Mouse (Mus musculus): ENCODE data around the gene Abcc3.

The Abcc3 gene

DNA sequence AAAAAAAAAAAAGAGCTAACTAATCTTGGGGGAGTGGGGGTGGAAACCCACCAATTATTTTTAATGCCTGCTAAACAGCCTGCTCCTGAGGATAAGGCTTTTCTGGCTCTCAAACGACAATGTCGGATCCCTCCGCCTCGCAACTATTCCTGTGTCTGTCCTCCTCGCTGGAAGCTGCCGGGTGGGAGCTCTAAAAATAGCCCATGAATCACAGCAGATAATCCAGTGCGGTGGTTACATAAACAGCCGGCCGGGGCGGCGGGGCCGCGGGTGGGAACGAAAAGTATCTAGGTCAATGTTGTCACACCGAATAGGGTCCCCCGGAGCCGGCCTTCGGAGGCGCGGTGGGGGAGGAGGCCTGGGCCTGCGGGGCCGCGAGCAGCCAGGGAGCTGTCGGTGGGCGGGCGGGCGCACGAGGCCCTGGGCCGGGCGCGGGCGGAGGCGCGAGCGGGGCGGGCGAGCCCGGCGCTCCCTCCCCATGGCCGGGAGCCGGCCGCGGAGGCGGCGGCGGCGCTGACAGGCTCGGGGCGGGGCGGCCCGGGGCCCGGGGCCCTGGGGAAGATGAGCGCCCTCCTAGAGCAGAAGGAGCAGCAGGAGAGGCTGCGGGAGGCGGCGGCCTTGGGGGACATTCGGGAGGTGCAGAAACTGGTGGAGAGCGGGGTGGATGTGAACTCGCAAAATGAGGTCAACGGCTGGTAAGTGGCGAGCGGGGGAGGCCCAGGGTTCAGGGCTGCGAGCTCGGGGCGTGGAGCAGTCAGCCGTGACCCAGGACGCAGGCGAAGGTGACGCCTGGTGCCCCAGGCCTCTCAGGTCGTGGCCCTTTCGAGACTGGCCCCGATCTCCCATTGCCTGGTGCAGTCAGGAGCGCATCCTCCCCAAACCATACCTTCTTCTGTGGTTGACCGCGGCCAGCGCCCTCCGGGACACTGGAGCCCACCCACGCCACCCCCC is 64.8 kb downstream of the Abcc3 start, which contains the start of gene Ankrd40:
Ankrd40 (plus strand) TSS at position 309 of the 951 bp plus-strand sequence.
- peak; percentile 87 to 88 for DNase-seq (ENCODE audit: low spot score in 2 of 2)

DNA sequence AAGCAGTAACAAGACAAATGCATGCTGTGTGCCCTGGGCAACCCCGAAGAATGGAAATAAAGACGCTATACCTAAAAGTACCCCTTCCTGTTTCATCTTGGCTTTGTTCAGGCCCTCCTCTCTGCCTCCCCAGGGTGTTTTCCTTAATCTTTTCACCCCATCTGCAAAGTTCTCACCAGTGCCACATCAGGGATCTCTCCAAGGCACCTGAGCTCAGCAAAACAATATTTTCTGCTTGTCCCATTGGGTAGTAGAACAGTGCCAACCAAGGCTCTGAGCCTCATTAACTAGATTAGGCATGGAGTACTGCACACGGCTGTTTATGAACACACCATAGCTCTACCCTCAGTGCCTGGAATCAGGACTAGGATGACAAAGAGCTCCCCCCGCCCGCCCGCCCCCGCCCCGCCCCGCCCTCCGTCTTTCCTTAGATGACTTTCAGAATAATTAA is 65.8 kb downstream of the Abcc3 start:
- DNase-seq (ENCODE audit: low spot score in 2 of 2), result no peak

DNA sequence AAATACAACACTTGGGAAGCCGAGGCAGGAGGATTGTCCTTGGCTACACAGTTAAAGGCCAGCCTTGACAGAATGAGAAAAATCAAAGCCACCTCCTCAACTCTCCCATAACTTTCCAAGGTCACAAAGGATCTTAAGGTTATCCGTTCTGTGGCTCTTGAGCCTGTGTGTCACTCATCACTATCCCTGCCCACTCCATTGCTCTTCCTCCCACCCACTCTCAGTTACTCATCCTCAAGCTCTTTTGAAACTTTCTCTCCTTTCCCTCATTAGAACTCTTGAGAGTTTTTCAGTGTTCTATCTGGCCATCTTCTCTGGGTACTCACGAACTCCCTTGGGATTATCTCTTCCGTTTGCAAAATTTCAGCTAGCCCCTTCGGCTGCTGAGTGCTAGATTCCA is 68.2 kb downstream of the Abcc3 start:
- no peak for DNase-seq (ENCODE audit: low spot score in 2 of 2)

DNA sequence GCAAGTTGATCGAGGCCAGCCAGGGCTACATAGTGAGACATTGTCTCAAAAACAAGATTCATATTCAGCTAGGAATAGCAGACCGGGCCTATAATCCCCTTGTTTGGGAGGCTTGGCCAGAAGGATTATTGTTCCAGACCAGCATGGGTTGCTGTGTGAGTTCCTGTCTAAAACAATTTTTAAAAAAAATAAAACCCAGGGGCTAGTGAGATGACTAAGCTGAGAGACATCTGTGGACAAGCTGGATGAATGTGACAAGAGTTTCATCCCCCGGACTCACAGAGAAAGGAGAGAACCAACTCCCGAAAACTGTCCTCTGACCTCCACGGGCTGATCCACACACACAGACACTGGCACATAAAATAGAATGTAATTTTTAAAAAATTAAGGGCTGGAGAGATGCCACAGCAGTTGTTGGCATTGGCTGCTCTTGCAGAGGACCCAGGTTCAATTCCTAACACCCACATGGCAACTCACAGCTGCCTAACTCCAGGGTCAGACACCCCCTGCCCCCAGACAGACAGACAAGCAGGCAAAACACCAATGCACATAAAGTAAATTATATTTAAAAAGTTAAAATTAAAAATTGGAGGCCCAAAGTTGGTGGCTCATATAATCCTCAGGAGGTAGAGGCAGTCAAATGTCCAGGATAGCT is 69.4 kb downstream of the Abcc3 start:
- DNase-seq (ENCODE audit: low spot score in 2 of 2), result no peak

DNA sequence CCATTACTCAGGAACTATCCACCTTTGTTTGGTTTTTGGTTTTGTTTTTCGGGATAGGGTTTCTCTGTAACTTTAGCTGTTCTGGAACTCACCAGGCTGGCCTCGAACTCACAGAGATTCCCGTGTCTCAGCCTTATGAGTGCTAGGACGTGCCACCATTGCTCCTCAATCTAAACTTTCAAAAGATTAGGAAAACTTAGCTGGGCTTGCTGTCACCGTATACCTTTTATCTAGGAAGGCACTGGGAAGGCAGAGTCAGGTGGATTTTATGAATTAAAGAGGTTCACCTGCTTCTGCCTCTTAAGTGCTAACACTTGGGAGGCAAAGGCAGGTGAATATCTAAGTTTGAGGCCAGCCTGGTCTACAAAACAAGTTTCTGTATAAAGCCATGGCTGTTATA is 70.2 kb downstream of the Abcc3 start:
- peak in 1 of 2 experiments; percentile 35 for DNase-seq (ENCODE audit: low spot score in 2 of 2)

DNA sequence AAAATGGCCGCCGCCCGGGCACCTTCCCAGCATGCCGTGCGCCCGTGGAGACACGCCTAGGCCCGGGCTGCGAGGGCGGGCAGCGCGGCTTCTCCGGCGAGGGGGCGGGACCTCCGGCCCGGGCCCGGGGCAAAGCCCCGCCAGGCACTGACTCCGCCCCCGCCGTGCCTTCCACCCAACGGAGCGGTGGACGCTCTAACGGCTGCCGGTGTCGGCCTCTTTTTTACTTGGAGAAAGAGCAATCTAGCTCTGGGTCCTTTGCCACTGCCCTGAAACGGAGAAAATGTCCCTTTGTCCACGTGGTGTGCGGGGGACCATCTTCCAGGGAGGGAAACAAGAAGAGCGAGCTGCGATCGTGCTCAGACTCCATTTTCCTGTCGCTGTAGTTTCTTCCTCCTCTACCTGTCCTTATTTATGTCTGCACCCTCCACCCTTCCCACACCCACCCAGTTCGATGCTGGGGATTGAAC is 70.8 kb downstream of the Abcc3 start, which contains the start of gene Luc7l3:
Luc7l3 (minus strand) TSS at position 58 of the 470 bp plus-strand sequence.
- DNase-seq (ENCODE audit: low spot score in 2 of 2), result peak; percentile 96 to 97

DNA sequence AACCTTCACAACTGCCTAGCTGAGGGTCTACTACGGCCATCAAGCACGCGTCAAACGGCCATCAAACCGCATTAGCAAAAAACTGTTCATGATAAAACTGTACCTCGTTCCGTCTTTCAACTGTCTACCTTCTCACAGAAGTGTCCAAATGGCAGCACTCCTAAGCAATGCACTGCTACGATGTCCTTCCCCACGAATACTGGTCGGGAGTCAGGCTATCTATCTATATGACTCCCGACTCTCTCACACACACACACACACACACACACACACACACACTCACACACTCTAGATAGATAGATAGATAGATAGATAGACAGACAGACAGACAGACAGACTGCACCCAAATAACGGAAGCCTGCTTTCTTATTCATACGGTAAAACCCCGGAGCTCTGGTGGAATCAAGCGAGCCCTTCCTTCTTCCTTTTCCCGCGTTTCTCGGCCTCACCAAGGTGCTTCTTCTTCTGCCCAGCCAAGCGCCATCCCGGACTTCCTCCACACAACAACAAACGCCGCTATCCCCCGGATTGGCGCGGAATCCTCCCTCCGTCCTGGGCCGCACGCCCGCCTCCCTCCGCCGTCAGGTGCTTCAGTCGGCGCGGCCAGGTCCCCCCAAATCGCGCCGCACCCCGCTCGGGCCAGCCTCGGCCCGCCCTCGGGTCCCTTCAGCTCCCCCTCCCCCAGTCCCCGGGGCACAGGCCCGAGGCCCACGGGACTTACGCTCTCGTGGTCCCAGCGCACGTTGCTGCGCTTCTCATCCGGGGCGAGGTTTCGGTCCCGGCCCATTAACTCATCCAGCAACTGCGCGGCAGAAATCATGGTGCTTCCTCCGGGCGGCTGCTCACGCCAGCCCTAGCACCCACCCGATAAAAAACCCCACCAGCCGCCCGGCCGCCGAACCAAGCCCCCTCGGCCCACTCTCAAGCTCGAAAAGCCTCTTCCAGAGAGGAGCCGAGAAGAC is 71.5 kb downstream of the Abcc3 start:
- DNase-seq (ENCODE audit: low spot score in 2 of 2), result no peak

DNA sequence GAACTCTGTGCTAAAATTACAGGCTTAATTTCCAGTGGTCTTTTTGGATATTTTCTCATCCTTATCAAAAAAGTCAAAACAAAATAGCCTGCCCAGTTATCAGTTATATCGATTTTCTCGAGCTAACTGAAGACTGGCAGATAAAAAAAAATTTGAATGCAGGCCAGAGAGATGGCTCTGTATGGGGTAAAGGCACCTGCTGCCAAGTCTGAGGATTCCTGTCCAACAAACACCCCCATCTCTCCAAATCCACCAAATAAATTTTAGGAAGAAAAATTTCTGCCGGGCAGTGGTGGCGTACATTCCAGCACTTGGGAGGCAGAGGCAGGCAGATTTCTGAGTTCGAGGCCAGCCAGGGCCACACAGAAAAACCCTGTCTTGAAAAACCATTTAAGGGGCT is 74.7 kb downstream of the Abcc3 start:
- DNase-seq (ENCODE audit: low spot score in 2 of 2), result no peak

DNA sequence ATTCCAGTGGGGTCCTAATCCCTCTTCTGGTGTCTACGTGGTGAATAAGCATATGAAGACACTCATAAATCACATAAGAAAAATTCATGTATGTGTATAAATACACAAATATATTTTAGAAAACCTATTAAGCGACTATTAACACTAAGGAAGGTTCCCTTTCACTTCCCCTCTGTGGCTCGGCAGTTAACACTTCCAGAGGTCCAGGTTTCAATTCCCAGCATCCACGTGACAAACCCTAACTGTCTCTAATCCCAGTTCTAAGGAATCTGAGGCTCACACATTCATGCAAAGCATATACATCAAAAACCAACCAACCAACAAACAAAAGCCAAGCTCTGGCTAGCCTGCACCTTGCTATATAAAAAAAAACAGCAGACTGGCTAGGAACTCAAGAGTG is 75.3 kb downstream of the Abcc3 start:
- no peak for DNase-seq (ENCODE audit: low spot score in 2 of 2)

DNA sequence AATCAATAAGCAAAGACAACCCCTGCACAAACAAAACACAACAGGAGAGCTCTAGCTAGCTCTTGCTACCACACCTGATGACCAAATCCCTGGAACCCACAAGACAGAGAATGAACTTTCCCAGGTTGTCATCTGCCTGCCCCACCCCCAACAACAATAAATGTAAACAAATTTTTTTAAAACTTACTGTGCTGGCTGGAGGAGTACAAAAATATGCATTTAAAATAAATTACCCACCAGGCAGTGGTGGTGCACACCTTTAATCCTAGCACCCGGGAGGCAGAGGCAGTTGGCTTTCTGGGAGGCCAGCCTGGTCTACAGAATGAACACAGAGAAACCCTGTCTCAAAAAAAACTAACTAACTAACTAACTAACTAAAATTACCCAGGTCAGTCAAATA is 75.8 kb downstream of the Abcc3 start:
- DNase-seq (ENCODE audit: low spot score in 2 of 2), result no peak

DNA sequence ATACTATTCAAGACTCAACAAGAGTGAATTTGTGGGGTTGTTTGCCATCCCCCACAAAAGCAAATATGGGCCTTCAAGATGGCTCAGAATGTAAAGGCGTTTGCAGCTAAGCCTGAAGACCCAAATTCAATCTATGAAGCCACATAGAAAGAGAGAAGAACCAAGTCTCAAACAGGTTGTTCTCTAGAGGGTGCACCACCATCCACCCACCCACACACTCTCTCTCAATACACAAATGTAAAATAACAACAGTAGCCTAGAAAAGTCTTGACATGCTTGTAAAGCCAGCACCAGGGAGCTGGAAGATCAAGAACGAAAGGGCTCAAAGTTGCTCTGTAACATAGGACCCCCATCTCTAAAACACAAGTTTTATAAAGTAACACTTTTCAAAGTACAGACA is 76.3 kb downstream of the Abcc3 start:
- DNase-seq (ENCODE audit: low spot score in 2 of 2), result no peak

DNA sequence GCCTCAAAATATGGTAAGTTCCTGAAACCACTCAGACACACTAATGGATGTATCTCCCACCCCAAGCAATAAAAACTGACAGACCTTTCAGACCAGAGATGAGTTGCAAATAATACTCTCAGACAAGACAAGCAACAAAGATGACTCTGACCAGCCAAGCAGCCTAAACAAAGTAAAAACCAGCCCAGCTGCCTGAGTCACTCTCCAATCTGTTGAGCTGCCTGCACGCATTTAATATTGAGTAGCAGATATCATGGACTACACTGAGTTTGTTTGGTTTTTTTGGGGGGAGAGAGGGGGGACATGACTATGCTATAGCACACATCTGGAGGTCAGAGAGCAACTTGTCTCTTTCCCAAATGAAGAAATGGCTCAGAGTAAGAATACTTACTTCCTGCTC is 77.5 kb downstream of the Abcc3 start:
- DNase-seq (ENCODE audit: low spot score in 2 of 2), result no peak

DNA sequence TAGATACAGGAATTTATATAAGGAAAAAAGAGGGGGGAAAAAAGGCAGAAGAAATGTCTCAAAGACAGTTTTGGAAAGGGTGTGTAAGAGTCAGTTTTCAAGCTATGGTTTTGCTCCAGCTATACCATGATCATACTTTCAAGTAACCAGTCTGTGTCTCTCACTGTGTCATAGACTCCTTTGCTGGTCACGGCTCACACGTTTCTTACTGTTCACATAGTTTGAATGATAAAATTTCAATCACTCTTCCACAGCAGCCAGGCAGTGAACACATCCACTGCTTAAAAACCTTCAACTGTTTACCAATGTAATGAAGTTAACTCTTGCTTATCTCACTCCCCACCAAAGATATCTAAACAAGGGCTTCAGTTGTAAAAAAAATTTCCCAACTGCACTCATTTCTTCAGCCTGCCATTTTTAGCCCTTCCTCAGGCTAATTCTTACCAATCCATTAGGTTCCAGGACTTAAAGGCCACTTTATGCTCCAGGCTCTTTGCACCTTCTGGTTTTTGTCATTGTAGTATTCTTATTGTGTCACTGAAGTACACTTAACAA is 78.6 kb downstream of the Abcc3 start:
- DNase-seq (ENCODE audit: low spot score in 2 of 2), result no peak

DNA sequence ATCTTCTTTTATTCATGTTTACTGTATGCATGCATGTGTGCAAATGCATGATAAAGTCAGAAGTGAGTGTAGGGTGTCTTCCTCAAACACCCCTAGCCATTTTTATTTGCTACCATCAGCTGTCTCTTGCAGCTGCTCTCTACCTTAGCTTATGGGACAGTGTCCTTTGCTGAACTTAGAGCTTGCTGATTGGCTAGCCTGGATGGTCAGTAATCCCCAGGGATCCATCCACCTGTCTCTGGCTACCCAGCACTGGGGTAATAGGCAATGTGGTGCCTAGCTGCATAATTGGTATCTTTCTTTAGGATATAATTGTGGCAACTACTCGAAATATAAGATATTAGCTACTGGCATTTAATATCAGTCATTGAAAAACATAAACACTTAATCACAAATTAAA is 80.1 kb downstream of the Abcc3 start:
- no peak for DNase-seq (ENCODE audit: low spot score in 2 of 2)

DNA sequence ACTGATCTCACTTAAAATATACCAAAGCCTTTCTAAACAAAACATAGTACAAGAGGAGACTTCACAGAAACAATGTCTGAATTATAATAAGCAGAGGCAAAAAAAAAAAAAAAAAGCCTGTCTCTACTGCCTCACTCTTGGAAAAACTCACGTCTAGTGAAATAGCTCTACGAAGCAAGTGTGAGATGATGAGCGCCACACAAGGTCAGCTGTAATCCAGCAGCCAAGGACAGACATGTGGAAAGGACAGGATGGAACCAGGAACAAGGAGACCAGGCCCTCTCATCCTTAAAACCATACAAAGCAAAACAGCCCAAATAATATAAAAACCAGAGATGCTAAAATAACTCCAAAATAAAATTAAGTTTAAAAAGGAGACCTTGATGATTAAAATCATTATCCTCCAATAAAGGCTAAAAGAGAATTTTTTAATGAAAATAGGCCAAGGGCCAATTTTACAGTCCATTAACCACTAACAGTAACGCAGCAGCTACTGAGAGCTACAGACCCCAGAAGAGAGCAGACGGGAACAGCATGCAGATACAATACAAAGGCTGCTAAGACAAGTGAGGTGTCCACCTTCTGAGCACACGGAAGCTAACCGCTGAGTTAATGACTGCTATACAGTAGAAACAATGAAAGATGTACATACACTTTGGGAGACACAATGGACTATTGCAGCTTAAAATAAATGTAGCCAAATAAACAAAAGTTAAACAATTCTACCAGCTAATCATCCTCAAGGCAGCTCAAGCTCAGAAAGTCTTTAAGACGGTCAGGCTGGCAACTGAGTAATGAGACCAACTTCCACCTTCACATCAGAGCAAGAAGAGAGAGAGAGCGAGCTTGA is 97.6 kb downstream of the Abcc3 start:
- no peak for DNase-seq (ENCODE audit: low spot score in 2 of 2)

All from spleen, postnatal 10 days (tissue).